Mouse (Mus musculus) Patski (cell line): ENCODE results near the gene Myl6. TPM values are rescaled to one million over a fixed set of nuclear protein-coding genes. Genes with fewer than 3 reads are reported as not detected.

Experiments used
- ATAC-seq: fragments of 100-300 bp; one replicate; pipeline ENCODE4 v1.8.0; 2021
- CTCF ChIA-PET: fragments of 350-600 bp; sonication (Branson Sonifier 250); formaldehyde crosslinking; loops from one replicate; lab custom pipeline; 2022; ENCODE audit warnings: inconsistent platforms; lab: Charles Lee
- POLR2A ChIA-PET: fragments of 350-600 bp; sonication (Branson Sonifier 250); formaldehyde crosslinking; loops from one replicate; lab custom pipeline; 2022; ENCODE audit warnings: antibody characterized with exemption, inconsistent platforms; lab: Charles Lee
- DNase-seq: peaks from one replicate; pipeline ENCODE4 v3.0.0-alpha.2; 2011; ENCODE audit warnings: low read depth, low spot score
- H3K27me3 ChIP-seq: fragments of 371-371 bp; one replicate; pipeline ENCODE4 v1.5.1; 2021
- CTCF ChIP-seq: fragments of 100-300 bp; IDR thresholded peaks from one replicate; pipeline ENCODE4 v1.5.1; 2021
- in situ Hi-C: fragments of 300-500 bp; cut with MboI; formaldehyde crosslinking; loops from 3 replicates; pipeline ENCODE4 v1.11.1; 2018; ENCODE audit warnings: low pct_unique_long_range_greater_than_20kb, mixed read lengths
- polyA plus RNA-seq: library from polyadenylated mRNA; unstranded; gene quantifications from one replicate; pipeline ENCODE4 v1.2.3, GENCODE M21; 2021

Myl6 gene
- polyA plus RNA-seq, 1 experiment from 2014 or later = 1,994 TPM

- ChIA-PET CTCF (interaction anchor here (1.2 to 1.4 kb wide), 2 partner anchors 9 to 26 kb away, joined by 3 to 6 read pairs; no protein-coding TSS in a partner anchor), POLR2A (no interaction called here)
- in situ Hi-C loops = no loop called here
- no peak for DNase-seq
- H3K27me3 ChIP-seq = no peaks in the 10 kb centered on the region
- TF ChIP-seq CTCF = no peak
- ATAC-seq = no peak
Observed at GRCm38 (mm10) chr10:128486370-128486769, 7.6 kb downstream of the Myl6 start.

- CTCF ChIA-PET = no interaction called here
- POLR2A ChIA-PET = no interaction called here
- no peak for ATAC-seq
- no peak for TF ChIP-seq CTCF
- H3K27me3 ChIP-seq = no peaks in the 10 kb centered on the region
- DNase-seq = no peak
- in situ Hi-C loops = no loop called here
Observed at GRCm38 (mm10) chr10:128474366-128474765, 19.6 kb downstream of the Myl6 start.

- ChIA-PET CTCF (interaction anchor here (0.8 to 2.5 kb wide), 6 partner anchors 9 to 50 kb away, joined by 3 to 8 read pairs (median 3); no protein-coding TSS in a partner anchor), POLR2A (interaction anchor here (0.6 to 1.8 kb wide), 7 partner anchors 9 to 123 kb away, joined by 3 to 8 read pairs (median 4); partner anchors contain the start of gene Zc3h10)
- ATAC-seq (no peak), DNase-seq (no peak)
- H3K27me3 ChIP-seq = no peaks in the 10 kb centered on the region
- in situ Hi-C loops = loop anchor here (5.0 kb wide), 1 partner anchor 77 kb away; no protein-coding TSS in a partner anchor
- TF ChIP-seq CTCF = no peak
Observed at GRCm38 (mm10) chr10:128460270-128460630, 33.7 kb downstream of the Myl6 start.

DNA sequence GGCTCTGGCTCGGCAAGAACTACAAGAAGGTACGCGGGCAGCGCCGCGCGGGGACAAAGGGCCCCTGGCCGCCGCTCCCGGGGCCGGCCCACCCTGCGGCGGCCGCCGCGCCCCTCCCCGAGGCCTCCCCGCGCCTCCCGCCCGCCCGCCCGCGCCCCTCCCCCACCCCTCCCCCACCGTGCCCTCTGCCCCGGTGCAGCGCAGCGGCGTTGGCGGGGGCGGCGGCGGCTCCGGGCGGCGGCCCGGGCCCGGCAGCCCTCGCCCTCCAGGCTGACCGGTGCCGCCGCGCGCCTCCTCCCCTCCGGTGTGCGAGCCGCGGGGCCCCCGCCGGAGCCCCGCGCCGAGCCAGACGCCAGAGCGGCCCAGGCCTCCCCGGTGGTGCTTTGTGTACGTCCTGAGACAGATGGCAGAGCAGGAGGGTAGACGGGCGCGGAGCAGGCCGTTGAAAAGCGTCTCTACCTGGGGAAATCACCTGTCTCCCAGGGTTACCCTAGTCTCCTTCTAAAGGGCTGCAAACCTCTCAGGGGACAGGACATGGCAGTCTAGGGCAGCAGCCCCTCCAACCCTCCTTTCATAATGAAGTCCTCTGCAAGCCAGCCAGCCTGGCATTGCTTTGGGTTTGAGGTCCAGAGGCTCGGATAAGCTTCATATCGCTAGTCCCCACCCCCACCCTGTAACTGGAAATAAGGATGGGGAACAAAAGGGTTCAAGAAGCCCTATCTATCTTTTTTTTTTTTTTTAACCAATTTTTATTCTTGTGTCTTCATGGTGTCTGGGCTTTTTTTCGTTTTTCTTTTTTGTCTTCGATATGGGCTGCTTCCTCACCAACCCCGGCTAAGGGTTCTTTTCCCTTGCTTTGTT, 34.3 kb downstream of the Myl6 start:
- in situ Hi-C loops = loop anchor here (5.0 kb wide), 4 partner anchors 52 to 122 kb away; partner anchors contain the start of genes Coq10a and Cs
- peak; percentile 15 for ATAC-seq
- DNase-seq = no peak
- ChIA-PET POLR2A (interaction anchor here (0.6 to 1.8 kb wide), 7 partner anchors 9 to 123 kb away, joined by 3 to 8 read pairs (median 4); partner anchors contain the start of gene Zc3h10), CTCF (interaction anchor here (0.8 to 2.5 kb wide), 8 partner anchors 10 to 87 kb away, joined by 3 to 8 read pairs (median 3); no protein-coding TSS in a partner anchor)
- no peak for TF ChIP-seq CTCF
- no peaks in the 10 kb centered on the region for H3K27me3 ChIP-seq

DNA sequence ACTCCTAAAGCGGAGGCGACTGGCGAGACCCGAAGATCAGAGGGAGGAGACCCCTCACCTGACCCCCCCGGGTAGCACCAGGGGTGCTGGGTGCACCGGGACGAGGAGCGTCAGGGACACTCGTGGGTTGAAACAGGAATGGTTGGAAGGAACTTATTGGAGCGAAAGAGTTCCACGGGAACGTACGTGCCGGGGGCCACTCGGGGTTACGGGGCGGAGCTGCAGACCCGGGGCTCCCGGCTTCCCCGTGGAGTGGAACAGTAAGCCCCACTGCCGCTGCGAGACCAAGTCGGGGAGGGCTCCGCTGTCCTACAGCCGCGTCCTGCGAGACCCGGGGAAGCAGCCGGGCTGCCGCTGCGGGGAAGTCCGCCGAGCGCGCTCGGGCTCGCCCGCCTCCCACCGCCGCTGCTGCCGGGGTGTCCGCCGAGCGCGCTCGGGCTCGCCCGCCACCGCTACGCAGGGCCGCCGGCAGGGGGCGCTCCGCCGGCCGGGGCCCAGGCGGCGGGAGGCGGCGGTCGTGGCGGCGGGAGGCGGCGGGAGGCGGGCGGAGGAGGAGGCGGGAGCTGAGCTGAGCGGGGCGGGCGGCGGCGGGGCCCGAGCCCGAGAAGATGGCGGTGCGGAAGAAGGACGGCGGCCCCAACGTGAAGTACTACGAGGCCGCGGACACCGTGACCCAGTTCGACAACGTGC, 35.1 kb downstream of the Myl6 start, which contains the start of gene Smarcc2:
Gene Smarcc2, plus strand, starts transcription at position 530 of the 690 bp plus-strand sequence.
- POLR2A ChIA-PET = no interaction called here
- CTCF ChIA-PET = interaction anchor here (1.0 to 1.5 kb wide), 3 partner anchors 10 to 88 kb away, joined by 3 to 4 read pairs (median 3); no protein-coding TSS in a partner anchor
- DNase-seq (no peak), ATAC-seq (peak; percentile 84)
- in situ Hi-C loops = loop anchor here (5.0 kb wide), 3 partner anchors 52 to 122 kb away; partner anchors contain the start of genes Coq10a and Cs
- H3K27me3 ChIP-seq = no peaks in the 10 kb centered on the region
- TF ChIP-seq CTCF = peak; percentile 59

DNA sequence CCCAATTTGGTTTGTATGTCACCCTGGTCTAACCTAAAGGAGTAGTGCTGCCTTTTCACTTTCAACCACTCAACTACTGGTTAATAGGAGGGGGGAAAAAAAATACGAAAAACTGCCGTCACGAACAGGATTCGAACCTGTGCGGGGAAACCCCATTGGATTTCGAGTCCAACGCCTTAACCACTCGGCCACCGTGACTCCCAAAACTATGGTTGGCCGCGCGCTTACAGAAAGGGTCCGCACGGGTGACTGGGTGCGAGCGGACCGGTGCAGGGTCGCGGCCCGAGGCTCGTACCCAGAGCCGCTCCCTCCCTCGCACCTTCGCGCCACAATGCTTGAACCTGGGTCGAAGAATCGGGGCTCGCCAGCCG, 35.6 kb downstream of the Myl6 start:
- CTCF ChIA-PET = interaction anchor here (1.0 kb wide), 1 partner anchor 14 kb away, joined by 3 read pairs; no protein-coding TSS in a partner anchor
- TF ChIP-seq CTCF = no peak
- POLR2A ChIA-PET = no interaction called here
- DNase-seq (no peak), ATAC-seq (peak; percentile 69)
- H3K27me3 ChIP-seq = no peaks in the 10 kb centered on the region
- in situ Hi-C loops = loop anchor here (5.0 kb wide), 3 partner anchors 51 to 121 kb away; partner anchors contain the start of genes Coq10a and Cs

DNA sequence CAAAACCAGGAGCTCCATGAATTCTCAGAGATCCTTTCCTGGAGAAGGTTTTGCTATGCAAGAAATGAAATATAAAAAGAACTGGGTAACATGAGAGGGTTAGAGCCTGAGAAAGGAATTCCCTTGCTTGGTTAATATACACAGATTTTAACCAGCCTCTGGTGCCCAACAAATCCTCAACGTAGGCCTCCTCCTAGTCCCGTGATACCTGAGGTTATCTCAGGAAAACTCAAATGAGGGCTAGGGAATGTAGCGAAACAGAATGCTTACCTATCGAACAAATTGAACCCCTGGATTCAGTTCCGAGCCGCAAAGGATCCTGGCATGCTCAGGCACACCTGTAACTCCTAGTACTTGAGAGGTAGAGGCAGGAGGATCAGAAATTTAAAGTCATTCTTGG, 36.3 kb downstream of the Myl6 start:
- in situ Hi-C loops = loop anchor here (5.0 kb wide), 3 partner anchors 50 to 120 kb away; partner anchors contain the start of genes Coq10a and Cs
- DNase-seq (no peak), ATAC-seq (no peak)
- ChIA-PET CTCF (interaction anchor here (1.4 kb wide), 1 partner anchor 46 kb away, joined by 3 read pairs; the partner anchor contains the start of genes Nabp2 and Rnf41), POLR2A (interaction anchor here (0.5 to 1.2 kb wide), 2 partner anchors 47 to 82 kb away, joined by 3 read pairs; partner anchors contain the start of genes Nabp2 and Rnf41)
- TF ChIP-seq CTCF = no peak
- no peaks in the 10 kb centered on the region for H3K27me3 ChIP-seq

GRCm38 (mm10) chr10:128455280-128455679, 38.7 kb downstream of the Myl6 start:
- DNase-seq = no peak
- TF ChIP-seq CTCF = peak; percentile 57
- ChIA-PET POLR2A (interaction anchor here (0.6 to 0.7 kb wide), 2 partner anchors 47 to 81 kb away, joined by 3 read pairs; no protein-coding TSS in a partner anchor), CTCF (interaction anchor here (0.8 to 2.1 kb wide), 3 partner anchors 89 to 97 kb away, joined by 3 to 5 read pairs (median 5); no protein-coding TSS in a partner anchor)
- no peaks in the 10 kb centered on the region for H3K27me3 ChIP-seq
- in situ Hi-C loops = loop anchor here (5.0 kb wide), 3 partner anchors 48 to 118 kb away; partner anchors contain the start of genes Coq10a and Cs
- no peak for ATAC-seq

DNA sequence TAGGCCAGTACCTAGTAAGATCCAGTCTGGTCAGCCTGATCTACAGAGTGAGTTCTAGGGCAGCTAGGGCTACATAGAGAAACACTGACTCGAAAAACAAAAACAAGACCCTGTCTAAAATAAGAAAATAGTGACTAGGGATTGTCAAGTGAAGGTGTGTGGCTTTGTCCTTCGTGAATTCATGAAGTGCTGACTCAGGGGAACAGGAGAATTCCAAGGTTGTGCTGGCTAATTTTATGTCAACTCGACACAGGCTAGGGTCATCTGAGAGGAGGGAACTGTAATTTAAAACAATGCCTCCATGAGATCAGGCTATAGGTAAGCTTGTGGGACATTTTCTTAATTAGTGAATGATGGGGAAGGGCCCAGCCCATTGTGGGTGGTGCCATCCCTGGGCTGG, 39.5 kb downstream of the Myl6 start:
- ATAC-seq = no peak
- no peak for TF ChIP-seq CTCF
- POLR2A ChIA-PET = no interaction called here
- CTCF ChIA-PET = interaction anchor here (0.9 to 2.1 kb wide), 4 partner anchors 14 to 113 kb away, joined by 3 to 5 read pairs (median 4); no protein-coding TSS in a partner anchor
- in situ Hi-C loops = no loop called here
- no peak for DNase-seq
- H3K27me3 ChIP-seq = no peaks in the 10 kb centered on the region
